Mouse (Mus musculus) thymus, adult 2 months (tissue): ENCODE measurements around the gene Ankrd31. TPM values are rescaled to one million over a fixed set of nuclear protein-coding genes. Genes with fewer than 3 reads are reported as not detected.
"Not testable (repeated sequence)": the region's sequence is repeated elsewhere in the genome, so short reads cannot be mapped to it uniquely, and the experiment has no call there.

Source experiments
- DNase-seq: peaks from one replicate; pipeline ENCODE4 v3.0.0; 2021
- H3K27ac ChIP-seq: fragments of 200-500 bp; 2 replicates; pipeline ENCODE4 v1.5.1; 2012; ENCODE audit warnings: low read length, control low read depth; ENCODE audit not compliant: control insufficient read depth, insufficient read depth
- H3K27me3 ChIP-seq: fragments of 200-500 bp; 2 replicates; pipeline ENCODE4 v1.6.1; 2012; ENCODE audit warnings: mild to moderate bottlenecking, low read length, moderate library complexity, mixed read lengths; ENCODE audit not compliant: control insufficient read depth, insufficient read depth
- H3K36me3 ChIP-seq: fragments of 200-500 bp; 2 replicates; pipeline ENCODE4 v1.6.1; 2012; ENCODE audit warnings: mild to moderate bottlenecking, low read length, moderate library complexity; ENCODE audit not compliant: control insufficient read depth, insufficient read depth
- H3K4me1 ChIP-seq: fragments of 200-500 bp; replicated peaks from 2 replicates; pipeline ENCODE4 v1.6.1; 2012; ENCODE audit warnings: low read length; ENCODE audit not compliant: control insufficient read depth, insufficient read depth
- H3K4me3 ChIP-seq: fragments of 200-500 bp; 2 replicates; pipeline ENCODE4 v1.5.1; 2012; ENCODE audit warnings: mild to moderate bottlenecking, low read length, control low read depth, moderate library complexity; ENCODE audit not compliant: control insufficient read depth, insufficient read depth
- CTCF ChIP-seq: fragments of 200-500 bp; IDR thresholded peaks from 2 replicates; pipeline ENCODE4 v1.5.1; 2012; ENCODE audit warnings: mild to moderate bottlenecking, control low read depth, low read length, moderate library complexity, borderline replicate concordance; ENCODE audit not compliant: control insufficient read depth, poor library complexity, insufficient read depth; ENCODE audit errors: extremely low read depth
- POLR2A ChIP-seq: fragments of 200-500 bp; IDR thresholded peaks from 2 replicates; pipeline ENCODE4 v1.6.1; 2012; ENCODE audit warnings: mild to moderate bottlenecking, low read length, control low read depth, moderate library complexity; ENCODE audit not compliant: control insufficient read depth, poor library complexity, insufficient read depth; ENCODE audit errors: extremely low read depth
- WGBS: fragments of 180-500 bp; shearing (Covaris S2); methylation state at CpG from one replicate; pipeline ENCODE4 v1.1.7; 2018; 5-methylcytosine and 5-hydroxymethylcytosine counted together
- polyA plus RNA-seq: library from polyadenylated mRNA; depleted of rRNA; stranded (reverse); fragments of >200 nt; gene quantifications from 2 replicates; pipeline ENCODE4 v1.2.3, GENCODE M21; 2012

Gene Ankrd31
- polyA plus RNA-seq, 1 experiment: not detected

- no peak for DNase-seq
- H3K27me3 ChIP-seq: no peaks in the 10 kb centered on the region
- no peak for TF ChIP-seq POLR2A
- no peak for TF ChIP-seq CTCF
- no peak overlapping the region for H3K4me3 ChIP-seq
- H3K4me1 ChIP-seq: no peaks in the 10 kb centered on the region; the same call in 1 of the 2 replicates
- H3K27ac ChIP-seq: no peak overlapping the region
- 94% methylated on average over 12 of the region's 12 CpGs for WGBS
- H3K36me3 ChIP-seq: no peaks in the 10 kb centered on the region
Measured at GRCm38 (mm10) chr13:96878220-96879057, 130.4 kb downstream of the Ankrd31 start.

DNA sequence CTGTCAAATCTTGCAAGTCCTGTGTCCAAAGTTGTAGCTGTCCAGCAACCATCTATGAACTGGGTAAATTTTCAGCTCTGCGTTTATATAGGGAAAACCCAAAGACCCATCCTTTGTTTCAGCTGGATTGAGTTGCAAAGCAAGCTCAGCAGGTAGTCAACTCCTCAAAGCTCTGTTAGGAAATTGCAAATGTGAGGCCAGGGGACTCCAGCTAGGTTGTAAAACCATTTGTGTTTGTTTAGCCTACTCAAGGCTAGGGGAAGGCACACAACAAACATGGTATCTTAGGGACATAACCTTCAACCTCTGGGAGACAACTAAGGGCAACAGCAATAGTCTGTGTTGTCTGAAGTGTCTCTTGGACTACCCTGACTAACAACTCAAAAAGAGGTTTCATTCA, 136.5 kb downstream of the Ankrd31 start:
- Histone ChIP-seq H3K4me3 (no peak overlapping the region), H3K27ac (no peak overlapping the region), H3K36me3 (no peaks in the 10 kb centered on the region), H3K4me1 (no peaks in the 10 kb centered on the region), H3K27me3 (no peaks in the 10 kb centered on the region)
- TF ChIP-seq CTCF: no peak
- DNase-seq: no peak
- WGBS: 100% methylated on average over 1 of the region's 1 CpGs

DNA sequence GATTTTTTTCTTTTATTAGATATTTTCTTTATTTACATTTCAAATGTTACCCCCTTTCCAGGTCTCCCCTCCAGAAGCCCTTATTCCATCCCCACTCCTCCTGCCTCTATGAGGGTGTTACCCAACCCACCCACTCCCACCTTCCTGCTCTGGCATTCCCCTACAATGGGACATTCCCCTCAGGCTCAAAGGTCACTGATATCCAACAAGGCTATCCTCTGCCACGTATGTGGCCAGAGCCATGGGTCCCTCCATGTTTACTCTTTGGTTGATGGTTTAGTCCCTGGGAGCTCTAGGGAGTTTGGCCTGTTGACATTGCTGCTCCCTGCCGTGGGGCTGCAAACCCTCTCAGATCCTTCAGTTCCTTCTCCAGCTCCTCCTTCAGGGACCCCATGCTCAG, 141.9 kb downstream of the Ankrd31 start:
- Histone ChIP-seq H3K27ac (no peak overlapping the region), H3K36me3 (no peaks in the 10 kb centered on the region), H3K4me3 (no peak overlapping the region), H3K4me1 (no peaks in the 10 kb centered on the region), H3K27me3 (no peaks in the 10 kb centered on the region)
- WGBS: 85% methylated on average over 2 of the region's 2 CpGs
- no peak for DNase-seq
- TF ChIP-seq POLR2A (no peak), CTCF (no peak)

DNA sequence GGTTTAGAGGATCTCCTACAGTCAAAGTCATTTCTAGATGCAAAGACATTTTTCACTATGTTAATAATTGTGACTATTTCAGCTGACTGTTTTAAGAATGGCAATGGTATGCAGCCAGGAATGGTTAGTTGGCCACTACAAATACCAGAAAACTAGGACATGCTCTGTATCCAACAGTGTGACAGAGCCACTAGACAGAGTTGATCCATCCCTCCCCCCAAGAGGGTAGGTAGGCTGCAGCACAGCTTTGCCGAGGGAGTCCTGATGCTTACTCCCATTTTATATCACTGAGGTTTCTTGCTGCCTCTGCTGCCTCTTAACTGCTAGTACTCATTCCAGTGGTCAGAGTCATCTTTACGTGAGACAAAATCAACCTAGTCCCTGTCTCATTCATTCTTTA, 147.1 kb downstream of the Ankrd31 start:
- no peak overlapping the region for H3K27ac ChIP-seq
- no peak for DNase-seq
- WGBS: 99% methylated on average over 2 of the region's 2 CpGs
- H3K27me3 ChIP-seq: no peaks in the 10 kb centered on the region
- no peaks in the 10 kb centered on the region for H3K36me3 ChIP-seq
- H3K4me1 ChIP-seq: no peaks in the 10 kb centered on the region
- TF ChIP-seq CTCF (no peak), POLR2A (no peak)
- no peak overlapping the region for H3K4me3 ChIP-seq

GRCm38 (mm10) chr13:96906717-96907116, 158.6 kb downstream of the Ankrd31 start:
- Histone ChIP-seq H3K4me1 (no peaks in the 10 kb centered on the region), H3K27ac (no peak overlapping the region), H3K36me3 (no peaks in the 10 kb centered on the region), H3K27me3 (no peaks in the 10 kb centered on the region), H3K4me3 (no peak overlapping the region)
- 60% methylated on average over 3 of the region's 3 CpGs for WGBS
- TF ChIP-seq POLR2A (no peak), CTCF (no peak)
- DNase-seq: no peak

GRCm38 (mm10) chr13:96911202-96911601, 163.1 kb downstream of the Ankrd31 start:
- no peaks in the 10 kb centered on the region for H3K4me1 ChIP-seq
- H3K27ac ChIP-seq: no peak overlapping the region
- WGBS: 69% methylated on average over 3 of the region's 3 CpGs
- no peak for DNase-seq
- H3K36me3 ChIP-seq: no peaks in the 10 kb centered on the region
- no peaks in the 10 kb centered on the region for H3K27me3 ChIP-seq
- TF ChIP-seq POLR2A: no peak
- TF ChIP-seq CTCF: no peak
- H3K4me3 ChIP-seq: no peak overlapping the region

GRCm38 (mm10) chr13:96923134-96923533, 175.1 kb downstream of the Ankrd31 start:
- WGBS: 97% methylated on average over 4 of the region's 4 CpGs
- not testable (repeated sequence) for H3K27me3 ChIP-seq, H3K36me3 ChIP-seq

More at GRCm38 (mm10) chr13:96923134-96923533, 175.1 kb downstream of the Ankrd31 start:
- H3K4me1 ChIP-seq, DNase-seq, H3K4me3 ChIP-seq, H3K27ac ChIP-seq: not testable (repeated sequence)
